Comparison of ENCODE assay signal across 8 mouse cellular contexts in the genomic region with DNA sequence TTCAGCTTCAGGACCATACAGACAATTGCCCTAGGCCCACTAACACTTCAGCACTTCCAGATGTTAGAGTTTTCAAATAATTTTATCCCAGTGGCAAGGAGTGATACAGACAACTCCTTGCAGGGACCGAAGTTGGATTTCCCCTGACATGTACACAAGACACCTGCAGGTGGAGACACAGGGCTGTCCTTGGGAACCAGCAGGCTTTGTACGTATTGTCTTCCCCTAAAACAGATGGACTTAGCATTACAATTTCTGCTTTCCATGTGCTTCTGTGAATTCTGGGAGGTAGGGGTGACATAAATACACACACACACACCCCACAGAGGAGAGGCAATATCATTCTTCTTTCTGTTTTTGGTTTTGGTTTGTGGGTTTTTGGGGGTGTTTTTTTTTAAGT.
DNase-seq lines count a peak whose midpoint lies in the region; ATAC-seq lines count a peak whose summit lies in the region.

No protein-coding gene starts in this region.

- no peaks in the 10 kb centered on the region for H3K4me1 ChIP-seq in forebrain, embryonic 13.5 days
- H3K4me1 ChIP-seq in forebrain, embryonic 10.5 days, result no peaks in the 10 kb centered on the region

- H3K9ac ChIP-seq in forebrain, embryonic 13.5 days, result no peak overlapping the region

- H3K27me3 ChIP-seq in forebrain, embryonic 13.5 days, result no peaks in the 10 kb centered on the region
- no peaks in the 10 kb centered on the region for H3K27me3 ChIP-seq in forebrain, embryonic 10.5 days (ENCODE audit: poor library complexity, severe bottlenecking)

- H3K36me3 ChIP-seq in forebrain, embryonic 13.5 days (ENCODE audit: poor library complexity, severe bottlenecking), result no peaks in the 10 kb centered on the region
- no peaks in the 10 kb centered on the region for H3K36me3 ChIP-seq in forebrain, embryonic 10.5 days (replicated peaks)

- H3K4me2 ChIP-seq in forebrain, embryonic 13.5 days, result no peak overlapping the region

- H3K9me3 ChIP-seq in forebrain, embryonic 13.5 days (replicated peaks), result no peaks in the 10 kb centered on the region
- H3K9me3 ChIP-seq in forebrain, embryonic 10.5 days, result no peaks in the 10 kb centered on the region

- ATAC-seq in forebrain, embryonic 13.5 days, result peak; percentile 71; the same call in 1 of the 2 replicates
- ATAC-seq in CD4-positive, CD25-positive, alpha-beta regulatory T cell, adult 4 months, result peak; percentile 80

- no peak overlapping the region for H3K27ac ChIP-seq in forebrain, embryonic 13.5 days
- H3K27ac ChIP-seq in forebrain, embryonic 10.5 days, result no peak overlapping the region

- H3K4me3 ChIP-seq in forebrain, embryonic 13.5 days, result no peak overlapping the region
- H3K4me3 ChIP-seq in forebrain, embryonic 10.5 days, result no peak overlapping the region

- no peak for DNase-seq in forebrain, embryonic 10.5 days (ENCODE audit: extremely low spot score, low spot score)
- peak; percentile 53 for DNase-seq in cerebellum, adult 11-12 months
- peak; percentile 14 to 29 for DNase-seq in frontal cortex, postnatal 10 days (ENCODE audit: low spot score in 2 of 2)
- DNase-seq in left cerebral cortex, adult 8-10 months (ENCODE audit: low spot score in 2 of 2), result peak; percentile 4 to 25
- peak; percentile 73 for DNase-seq in naive thymus-derived CD4-positive, alpha-beta T cell, adult 2 months (ENCODE audit: low read depth)
- peak; percentile 53 for DNase-seq in thymus, postnatal 4 days

- WGBS in forebrain, embryonic 13.5 days, result 27% methylated on average over 2 of the region's 2 CpGs
- WGBS in forebrain, embryonic 10.5 days, result 33% methylated on average over 2 of the region's 2 CpGs
